ENCODE assay signal across 13 mouse cellular contexts in the genomic region with DNA sequence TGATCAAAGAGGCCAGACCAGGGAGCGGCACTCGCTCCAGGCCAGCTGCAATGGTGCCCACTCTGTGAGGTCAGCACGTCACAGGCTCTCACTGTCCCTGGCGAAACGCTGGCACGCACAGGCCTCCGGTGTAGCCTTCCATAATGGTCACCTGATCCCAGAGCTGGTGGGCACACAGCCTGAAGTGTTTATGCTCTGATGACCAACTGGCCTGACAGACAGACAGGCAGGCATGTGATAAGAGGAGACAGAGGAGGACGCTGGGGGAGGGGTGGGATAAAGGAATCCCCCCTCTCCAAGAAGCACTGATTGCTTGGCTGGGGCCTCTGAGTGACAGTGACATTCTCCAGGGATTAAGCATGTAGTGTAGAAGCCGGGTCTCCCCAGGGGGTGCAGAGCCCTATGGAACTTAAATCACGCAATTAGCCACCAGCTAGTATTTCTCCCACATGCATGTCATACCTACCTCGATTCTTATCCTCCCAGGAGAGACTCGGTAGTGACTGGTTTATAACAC. TPM values are rescaled to one million over a fixed set of nuclear protein-coding genes. Genes with fewer than 3 reads are reported as not detected.
DNase-seq lines count a peak whose midpoint lies in the region; ATAC-seq and TF ChIP-seq lines count a peak whose summit lies in the region.
"Had no signal": no experiment of that assay in that cellular context is flagged by ENCODE, and none has a peak within 500 bp of the region (broad histone marks: within the 10 kb centered on the region; RNA-seq: fewer than 3 reads in every experiment).

No protein-coding gene starts in this region.

- peaks cover 68% of the 10 kb centered on the region for H3K27me3 ChIP-seq in midbrain, embryonic 10.5 days (ENCODE audit: low read depth, poor library complexity, severe bottlenecking)
- peaks cover 26% of the 10 kb centered on the region for H3K27me3 ChIP-seq in midbrain, embryonic 15.5 days (replicated peaks)
- H3K27me3 ChIP-seq in heart, adult 2 months (ENCODE audit: control insufficient read depth, insufficient read depth, low read length), result no peaks in the 10 kb centered on the region; the same call in 1 of the 2 replicates
- H3K27me3 ChIP-seq: CH12.LX had no signal

- intact Hi-C loops in heart, adult 2 months (cut with DNase I), result loop anchor here (10.0 kb wide), 1 partner anchor 84 kb away; no protein-coding TSS in a partner anchor
- intact Hi-C loops in heart, postnatal 36 days (cut with DNase I), result no loop called here

- H3K36me3 ChIP-seq in midbrain, embryonic 10.5 days, result no peaks in the 10 kb centered on the region
- H3K36me3 ChIP-seq in midbrain, embryonic 15.5 days (replicated peaks), result no peaks in the 10 kb centered on the region
- no peaks in the 10 kb centered on the region for H3K36me3 ChIP-seq in heart, adult 2 months (ENCODE audit: control insufficient read depth, insufficient read depth, low read length)
- H3K36me3 ChIP-seq: hindbrain, embryonic 13.5 days; stomach, embryonic 15.5 days had no signal

- ATAC-seq in midbrain, embryonic 15.5 days (replicated peaks), result no peak
- no peak for ATAC-seq in erythroid progenitor cell, adult 5-6 weeks (replicated peaks; ENCODE audit: low FRiP score, poor library complexity, severe bottlenecking)

- no peak overlapping the region for H3K9ac ChIP-seq in midbrain, embryonic 15.5 days
- no peak overlapping the region for H3K9ac ChIP-seq in heart, adult 2 months (ENCODE audit: low read depth, low read length)
- H3K9ac ChIP-seq: hindbrain, embryonic 13.5 days; stomach, embryonic 15.5 days had no signal

- H3K9me3 ChIP-seq in midbrain, embryonic 10.5 days (replicated peaks), result no peaks in the 10 kb centered on the region
- H3K9me3 ChIP-seq in midbrain, embryonic 15.5 days, result no peaks in the 10 kb centered on the region
- H3K9me3 ChIP-seq: hindbrain, embryonic 13.5 days; stomach, embryonic 15.5 days had no signal

- no peaks in the 10 kb centered on the region for H3K79me2 ChIP-seq in heart, adult 2 months (replicated peaks; ENCODE audit: control insufficient read depth, insufficient read depth, low read length)

- no peak for TF ChIP-seq POLR2A in heart, adult 2 months (IDR thresholded peaks at IDR 0.05; ENCODE audit: insufficient read depth, low read depth, low read length)

- TF ChIP-seq EP300 in heart, adult 2 months (IDR thresholded peaks at IDR 0.05; ENCODE audit: insufficient read depth, low read depth, low read length), result peak; percentile 80

- TF ChIP-seq CTCF in heart, adult 2 months (IDR thresholded peaks at IDR 0.05), result no peak

- H3K4me3 ChIP-seq in midbrain, embryonic 10.5 days, result peak overlapping the region; percentile 4; the same call in 1 of the 2 replicates
- no peak overlapping the region for H3K4me3 ChIP-seq in midbrain, embryonic 15.5 days
- H3K4me3 ChIP-seq in heart, adult 2 months, result no peak overlapping the region
- H3K4me3 ChIP-seq: hindbrain, embryonic 13.5 days; stomach, embryonic 15.5 days had no signal

- peak; percentile 40 for DNase-seq in midbrain, embryonic 10.5 days (ENCODE audit: low spot score)
- DNase-seq in heart, adult 2 months, result peak; percentile 69 to 84
- peak; percentile 51 to 54 for DNase-seq in heart, postnatal 36 days
- DNase-seq in skeletal muscle tissue, adult 2 months (ENCODE audit: low read depth, low spot score), result peak; percentile 88
- no peak for DNase-seq in adrenal gland, adult (ENCODE audit: inconsistent age in 2 of 2, low spot score in 1 of 2)
- no peak for DNase-seq in embryo, embryonic 11 days
- DNase-seq: cerebellum, postnatal 25 days; lung, postnatal 14 days had no signal

- peaks cover 22% of the 10 kb centered on the region for H3K4me1 ChIP-seq in midbrain, embryonic 10.5 days
- H3K4me1 ChIP-seq in midbrain, embryonic 15.5 days, result peaks cover 12% of the 10 kb centered on the region
- peaks cover 2% of the 10 kb centered on the region; the same call in 1 of the 2 replicates for H3K4me1 ChIP-seq in heart, adult 2 months (ENCODE audit: control insufficient read depth, insufficient read depth, low read length)
- H3K4me1 ChIP-seq: stomach, embryonic 15.5 days had no signal

- H3K4me2 ChIP-seq in midbrain, embryonic 15.5 days, result no peak overlapping the region
- H3K4me2 ChIP-seq: hindbrain, embryonic 13.5 days; stomach, embryonic 15.5 days had no signal

- WGBS in midbrain, embryonic 10.5 days, result 39% methylated on average over 12 of the region's 12 CpGs
- 24% methylated on average over 12 of the region's 12 CpGs for WGBS in midbrain, embryonic 15.5 days
- WGBS in heart, adult 2 months, result 34% methylated on average over 12 of the region's 12 CpGs

- H3K27ac ChIP-seq in midbrain, embryonic 10.5 days (replicated peaks), result peak overlapping the region; percentile 73
- H3K27ac ChIP-seq in midbrain, embryonic 15.5 days, result no peak overlapping the region
- peak overlapping the region; percentile 86 for H3K27ac ChIP-seq in heart, adult 2 months
- H3K27ac ChIP-seq: hindbrain, embryonic 13.5 days; stomach, embryonic 15.5 days had no signal

RNA-seq across cellular contexts. Expression of a gene that starts 6.4 kb away (rescaled TPM):
- 0.52 and 0.75 TPM in 2 replicates for polyA plus RNA-seq in midbrain, embryonic 10.5 days (2016; fragmentation: Nextera tagmentation; extraction: Ambion mirVana)
- polyA plus RNA-seq in midbrain, embryonic 15.5 days (2015; fragmentation: Nextera tagmentation; extraction: Ambion mirVana), result 0.87 and 1.0 TPM in 2 replicates
- total RNA-seq in heart, adult 2 months (2021), result 100 to 1,000 TPM; 194 to 231 TPM
- polyA plus RNA-seq in heart, adult 2 months (2012; rRNA removed), result 143 and 161 TPM in 2 replicates
- total RNA-seq in heart, postnatal 36 days (2021), result 100 to 1,000 TPM; 216 to 224 TPM
- total RNA-seq in erythroid progenitor cell, adult 5-6 weeks (2015; ENCODE audit: low replicate concordance), result not detected in 2 replicates
- 0.61 TPM in 1 of 2 replicates, not detected in the other for total RNA-seq in erythroid progenitor cell, adult 5-6 weeks (2017; ENCODE audit: low replicate concordance)

Comparison
In these comparisons a context has a peak if more than half of its experiments do, and no peak if none do; other contexts are left out.
1. DNase-seq: peak in midbrain, embryonic 10.5 days (single experiment), heart, adult 2 months (2 of 2), heart, postnatal 36 days (2 of 2) and skeletal muscle tissue, adult 2 months (single experiment); none in adrenal gland, adult (0 of 2) and embryo, embryonic 11 days (single experiment).
2. RNA of a gene that starts 6.4 kb away (total RNA-seq): 194 to 231 TPM in heart, adult 2 months and 216 to 224 TPM in heart, postnatal 36 days; 0.61 TPM in erythroid progenitor cell, adult 5-6 weeks; every median in the first group is over 100 times any median in the second.